Mouse (Mus musculus) neural tube, embryonic 14.5 days (tissue): Measurements from ENCODE around the gene Bphl. TPM values are rescaled to one million over a fixed set of nuclear protein-coding genes. Genes with fewer than 3 reads are reported as not detected.

ENCODE experiments used
- ATAC-seq: fragments of 200-750 bp; cut with Nextera tagmentation; 2 replicates; pipeline ENCODE4 v1.8.0; 2017; ENCODE audit warnings: low read depth, mild to moderate bottlenecking, moderate TSS enrichment, moderate library complexity
- H3K27ac ChIP-seq: fragments of 300-500 bp; sonication (generic); 2 replicates; pipeline ENCODE4 v1.5.1; 2014; ENCODE audit warnings: low read depth, mild to moderate bottlenecking, control low read depth, low read length, moderate library complexity, mixed read lengths
- H3K27me3 ChIP-seq: fragments of 300-500 bp; sonication (generic); 2 replicates; pipeline ENCODE4 v1.6.1; 2014; ENCODE audit warnings: low read length; ENCODE audit not compliant: control insufficient read depth, insufficient read depth
- H3K36me3 ChIP-seq: fragments of 300-500 bp; sonication (generic); 2 replicates; pipeline ENCODE4 v1.6.1; 2014; ENCODE audit warnings: low read length, mixed read lengths; ENCODE audit not compliant: control insufficient read depth, insufficient read depth
- H3K4me1 ChIP-seq: fragments of 300-500 bp; sonication (generic); 2 replicates; pipeline ENCODE4 v1.6.1; 2014; ENCODE audit warnings: low read length; ENCODE audit not compliant: control insufficient read depth, insufficient read depth
- H3K4me2 ChIP-seq: fragments of 300-500 bp; sonication (generic); 2 replicates; pipeline ENCODE4 v1.6.1; 2014; ENCODE audit warnings: mild to moderate bottlenecking, low read depth, low read length, control low read depth
- H3K4me3 ChIP-seq: fragments of 300-500 bp; sonication (generic); 2 replicates; pipeline ENCODE4 v1.5.1; 2014; ENCODE audit warnings: low read depth, low read length, control low read depth, mixed read lengths
- H3K9ac ChIP-seq: fragments of 300-500 bp; sonication (generic); replicated peaks from 2 replicates; pipeline ENCODE4 v1.6.1; 2014; ENCODE audit warnings: low read depth, mild to moderate bottlenecking, control low read depth, low read length, mixed read lengths
- H3K9me3 ChIP-seq: fragments of 300-500 bp; sonication (generic); 2 replicates; pipeline ENCODE4 v1.6.1; 2016; ENCODE audit warnings: low read length; ENCODE audit not compliant: control insufficient read depth
- WGBS: fragments of 180-500 bp; shearing (Covaris S2); extraction: QIAGEN DNeasy Blood & Tissue Kit; methylation state at CpG from one replicate; pipeline ENCODE4 v1.1.7; 2014; 5-methylcytosine and 5-hydroxymethylcytosine counted together
- polyA plus RNA-seq: library from polyadenylated mRNA; unstranded; fragments of >200 nt; fragmentation: Nextera tagmentation; extraction: Ambion mirVana; gene quantifications from 2 replicates; pipeline ENCODE4 v1.2.1, GENCODE M21; 2014

Gene Bphl
- polyA plus RNA-seq, 1 experiment from 2014 or later = 41.6 TPM

GRCm38 (mm10) chr13:34106999-34107398, 69.6 kb downstream of the Bphl start:
- H3K27me3 ChIP-seq = no peaks in the 10 kb centered on the region
- H3K4me1 ChIP-seq = no peaks in the 10 kb centered on the region
- no peaks in the 10 kb centered on the region for H3K36me3 ChIP-seq
- peak; percentile 54; the same call in 1 of the 2 replicates for ATAC-seq
- H3K4me2 ChIP-seq = no peak overlapping the region
- WGBS = 84% methylated on average over 1 of the region's 1 CpGs
- H3K9me3 ChIP-seq = no peaks in the 10 kb centered on the region
- no peak overlapping the region for H3K9ac ChIP-seq
- H3K27ac ChIP-seq = no peak overlapping the region
- H3K4me3 ChIP-seq = no peak overlapping the region

DNA sequence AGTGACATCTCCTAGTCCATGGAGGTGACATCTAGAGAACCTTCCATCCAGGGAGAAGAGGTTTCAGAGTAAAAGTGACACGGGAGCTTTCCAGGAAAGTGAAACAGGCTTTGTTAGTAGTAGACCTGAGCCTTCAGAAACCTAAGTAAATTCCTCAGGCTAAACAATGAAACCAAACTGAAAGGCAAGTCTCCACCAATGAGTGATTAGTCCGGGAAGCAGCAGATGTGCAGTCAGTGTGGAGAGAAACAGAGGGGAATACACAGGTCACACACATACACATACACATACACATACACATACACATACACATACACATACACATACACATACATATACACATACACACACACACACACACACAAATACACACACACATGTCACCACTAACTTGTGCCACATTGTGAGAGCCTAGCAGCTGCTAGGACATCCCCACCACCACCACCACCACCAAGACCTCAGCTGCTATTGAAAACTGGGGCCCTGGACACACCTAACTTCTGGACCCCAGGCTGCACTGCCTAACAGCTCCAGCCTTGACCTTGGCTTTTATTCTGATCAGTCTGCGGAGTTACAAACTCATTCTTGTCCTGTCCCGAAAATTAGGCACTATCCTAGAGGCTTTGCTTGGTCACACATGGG, 71.8 kb downstream of the Bphl start:
- H3K9ac ChIP-seq = no peak overlapping the region
- no peak overlapping the region for H3K4me3 ChIP-seq
- H3K4me2 ChIP-seq = no peak overlapping the region
- H3K27ac ChIP-seq = no peak overlapping the region
- H3K27me3 ChIP-seq = no peaks in the 10 kb centered on the region
- WGBS = 77% methylated on average over 4 of the region's 4 CpGs
- no peak for ATAC-seq
- H3K36me3 ChIP-seq = no peaks in the 10 kb centered on the region
- H3K4me1 ChIP-seq = no peaks in the 10 kb centered on the region
- no peaks in the 10 kb centered on the region for H3K9me3 ChIP-seq

- ATAC-seq = no peak
- 38% methylated on average over 4 of the region's 4 CpGs for WGBS
Measured at GRCm38 (mm10) chr13:34109677-34110058, 72.3 kb downstream of the Bphl start.

DNA sequence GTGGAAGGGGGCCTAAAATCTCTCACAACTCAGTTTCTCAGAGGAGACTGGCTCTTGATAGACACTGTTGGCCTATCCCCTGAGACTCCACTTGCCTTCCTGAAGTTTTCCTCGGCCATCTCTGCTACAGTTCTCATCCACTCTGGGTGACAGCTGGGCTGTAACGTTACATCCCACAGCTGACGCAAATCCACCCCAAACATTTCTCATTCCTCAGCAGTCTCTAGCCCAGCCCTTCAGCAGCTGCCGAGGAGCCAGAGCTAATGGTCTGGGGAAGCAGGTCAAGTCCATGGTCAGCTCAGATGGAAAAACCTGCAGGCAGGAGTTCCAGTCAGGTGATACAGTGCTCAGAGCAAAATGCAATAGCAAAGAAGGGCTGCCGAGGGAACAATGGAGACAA, 73.6 kb downstream of the Bphl start:
- ATAC-seq = no peak
- no peaks in the 10 kb centered on the region for H3K9me3 ChIP-seq
- no peak overlapping the region for H3K4me2 ChIP-seq
- no peaks in the 10 kb centered on the region for H3K27me3 ChIP-seq
- H3K27ac ChIP-seq = no peak overlapping the region
- WGBS = 82% methylated on average over 5 of the region's 5 CpGs
- H3K4me1 ChIP-seq = no peaks in the 10 kb centered on the region
- no peak overlapping the region for H3K4me3 ChIP-seq
- no peak overlapping the region for H3K9ac ChIP-seq
- no peaks in the 10 kb centered on the region for H3K36me3 ChIP-seq

More at GRCm38 (mm10) chr13:34109677-34110058, 72.3 kb downstream of the Bphl start:
- no peak overlapping the region for H3K4me3 ChIP-seq
- no peak overlapping the region for H3K4me2 ChIP-seq
- no peak overlapping the region for H3K9ac ChIP-seq
- H3K27ac ChIP-seq = no peak overlapping the region
- H3K36me3 ChIP-seq = no peaks in the 10 kb centered on the region
- no peaks in the 10 kb centered on the region for H3K27me3 ChIP-seq
- H3K4me1 ChIP-seq = no peaks in the 10 kb centered on the region
- H3K9me3 ChIP-seq = no peaks in the 10 kb centered on the region

DNA sequence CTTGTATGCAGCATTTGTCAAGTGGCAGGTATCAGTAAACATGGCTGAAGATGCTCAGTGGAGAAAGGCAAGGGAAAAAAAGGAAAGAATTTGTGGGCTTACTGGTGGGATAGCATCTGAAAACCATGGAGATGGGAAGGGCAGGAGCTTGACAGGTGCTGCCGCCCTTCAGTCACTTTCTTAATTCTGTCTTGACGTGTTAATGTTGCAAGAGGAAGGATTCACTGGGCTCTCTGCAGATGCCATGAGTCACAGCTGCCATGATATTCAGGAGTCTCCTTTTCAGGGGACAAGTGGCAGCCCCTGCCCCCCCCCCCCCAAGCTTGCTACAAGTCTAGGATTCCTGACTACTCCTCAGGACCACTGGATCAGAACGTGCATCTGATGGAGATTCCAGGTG, 74.5 kb downstream of the Bphl start:
- Histone ChIP-seq H3K4me1 (no peaks in the 10 kb centered on the region), H3K9ac (no peak overlapping the region), H3K27ac (no peak overlapping the region), H3K4me3 (no peak overlapping the region), H3K27me3 (no peaks in the 10 kb centered on the region), H3K4me2 (no peak overlapping the region), H3K9me3 (no peaks in the 10 kb centered on the region), H3K36me3 (no peaks in the 10 kb centered on the region)
- 93% methylated on average over 3 of the region's 3 CpGs for WGBS
- no peak for ATAC-seq

DNA sequence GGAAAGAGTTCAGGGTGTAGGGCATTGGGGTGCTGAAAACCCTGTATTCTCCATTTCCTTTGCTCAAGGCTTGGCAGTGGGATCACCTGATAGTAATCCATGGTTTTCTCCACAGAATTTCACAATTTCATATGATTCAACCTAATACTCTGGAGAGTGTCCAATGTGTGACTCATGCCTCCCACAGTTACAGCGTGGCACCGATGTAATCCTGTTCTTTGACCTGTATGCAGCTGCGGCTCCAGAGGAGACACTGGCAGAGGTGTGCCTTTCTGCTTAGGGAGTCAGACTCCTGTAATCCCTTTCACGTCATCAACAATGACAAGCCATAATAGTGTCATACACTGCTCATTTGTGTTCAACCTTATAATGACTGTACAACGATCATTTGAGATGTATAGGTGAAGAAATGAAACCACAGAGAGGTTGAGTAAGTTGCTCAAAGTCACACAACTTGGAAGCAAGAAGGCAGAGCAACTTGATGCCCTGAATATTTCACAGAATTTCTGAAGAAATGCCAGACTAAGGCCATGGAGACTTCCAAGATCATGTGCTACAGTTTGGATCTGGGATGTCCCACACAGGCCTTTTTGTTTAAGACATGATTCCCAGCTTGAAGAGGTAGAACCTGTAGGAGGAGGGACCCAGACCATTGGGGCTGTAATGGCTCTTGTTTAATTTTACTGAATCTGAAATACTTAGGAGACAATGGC, 75.1 kb downstream of the Bphl start:
- Histone ChIP-seq H3K4me3 (no peak overlapping the region), H3K27ac (no peak overlapping the region), H3K9me3 (no peaks in the 10 kb centered on the region), H3K4me2 (no peak overlapping the region), H3K4me1 (no peaks in the 10 kb centered on the region), H3K27me3 (no peaks in the 10 kb centered on the region), H3K9ac (no peak overlapping the region), H3K36me3 (no peaks in the 10 kb centered on the region)
- 92% methylated on average over 5 of the region's 5 CpGs for WGBS
- no peak for ATAC-seq

DNA sequence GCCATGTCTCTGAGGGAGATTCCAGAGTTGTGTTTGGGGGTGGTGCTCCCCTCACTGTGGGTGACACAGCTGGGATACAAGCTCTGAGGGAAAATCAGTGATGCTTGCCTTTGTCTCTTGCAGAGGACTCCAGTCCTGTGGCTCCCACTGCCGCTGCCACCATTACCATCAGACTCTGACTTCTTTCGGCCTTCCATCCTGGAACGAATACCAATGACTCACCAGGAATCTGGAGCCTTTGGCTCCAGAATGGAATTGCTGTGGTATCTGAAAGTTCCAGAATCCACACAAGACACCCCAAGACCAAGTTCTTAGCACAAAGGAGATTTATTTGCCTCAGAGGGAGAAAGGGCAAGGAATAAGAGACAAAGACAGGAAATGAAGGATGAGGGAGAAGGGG, 75.7 kb downstream of the Bphl start:
- H3K4me1 ChIP-seq = no peaks in the 10 kb centered on the region
- H3K9ac ChIP-seq = no peak overlapping the region
- H3K4me2 ChIP-seq = no peak overlapping the region
- no peaks in the 10 kb centered on the region for H3K27me3 ChIP-seq
- ATAC-seq = no peak
- H3K9me3 ChIP-seq = no peaks in the 10 kb centered on the region
- H3K4me3 ChIP-seq = no peak overlapping the region
- no peaks in the 10 kb centered on the region for H3K36me3 ChIP-seq
- WGBS = 81% methylated on average over 3 of the region's 3 CpGs
- no peak overlapping the region for H3K27ac ChIP-seq

DNA sequence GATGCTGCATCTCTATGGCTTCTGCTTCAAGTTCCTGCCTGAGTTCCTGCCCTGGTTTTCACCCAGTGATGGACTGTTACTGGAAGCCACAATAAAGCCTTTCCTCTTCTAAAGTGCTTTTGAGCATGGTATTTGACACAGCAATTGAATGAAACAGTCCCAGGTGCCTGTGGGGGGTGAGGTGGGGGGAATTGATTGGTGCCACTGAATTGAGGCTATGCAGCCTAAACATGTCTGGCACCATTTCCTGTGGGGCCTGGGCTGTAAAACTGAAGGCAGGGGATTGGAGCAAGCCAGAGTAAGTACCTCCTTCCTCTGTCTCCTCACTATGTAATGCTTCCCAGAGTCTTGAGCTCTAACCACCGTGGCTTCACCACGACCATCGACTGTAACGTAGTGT, 77.3 kb downstream of the Bphl start:
- 78% methylated on average over 4 of the region's 4 CpGs for WGBS
- Histone ChIP-seq H3K27ac (no peak overlapping the region), H3K4me2 (no peak overlapping the region), H3K9ac (no peak overlapping the region), H3K27me3 (no peaks in the 10 kb centered on the region), H3K4me1 (no peaks in the 10 kb centered on the region), H3K4me3 (no peak overlapping the region), H3K9me3 (no peaks in the 10 kb centered on the region), H3K36me3 (no peaks in the 10 kb centered on the region)
- ATAC-seq = no peak

DNA sequence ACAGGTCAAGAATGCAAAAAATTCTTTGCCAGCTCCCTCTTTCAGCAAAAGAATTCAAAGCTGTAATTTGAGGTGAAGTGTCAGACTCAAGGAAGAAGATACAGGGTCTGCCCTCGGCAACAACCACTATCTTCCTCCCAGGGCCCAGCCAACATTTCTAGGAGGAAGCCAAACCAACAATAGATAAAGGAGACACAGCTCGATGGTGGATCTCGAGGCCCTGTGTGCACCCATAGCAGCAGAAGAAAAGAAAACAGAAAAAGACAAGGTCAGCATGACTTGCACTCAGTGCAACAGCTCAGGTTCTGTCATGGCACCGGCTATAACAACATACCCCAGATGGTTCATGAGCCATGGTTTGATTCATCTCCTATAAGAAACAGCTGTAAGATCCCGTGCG, 79.1 kb downstream of the Bphl start:
- H3K4me2 ChIP-seq = no peak overlapping the region
- no peak for ATAC-seq
- WGBS = 82% methylated on average over 6 of the region's 6 CpGs
- H3K4me1 ChIP-seq = no peaks in the 10 kb centered on the region
- no peaks in the 10 kb centered on the region for H3K27me3 ChIP-seq
- no peak overlapping the region for H3K9ac ChIP-seq
- no peaks in the 10 kb centered on the region for H3K9me3 ChIP-seq
- H3K27ac ChIP-seq = no peak overlapping the region
- no peaks in the 10 kb centered on the region for H3K36me3 ChIP-seq
- no peak overlapping the region for H3K4me3 ChIP-seq
